Mouse (Mus musculus): ENCODE data around the gene Sox6. TPM values are rescaled to one million over a fixed set of nuclear protein-coding genes. Genes with fewer than 3 reads are reported as not detected.

Sox6 gene
- polyA plus RNA-seq, 1 experiment from 2014 or later: 149 TPM

GRCm38 (mm10) chr7:115663399-115663798, 375.2 kb downstream of the Sox6 start:
- no peaks in the 10 kb centered on the region for H3K27me3 ChIP-seq
- 0 out of 2 replicates have a peak, but pooled peaks cover 5% of the 10 kb centered on the region for H3K36me3 ChIP-seq (ENCODE audit: poor library complexity, severe bottlenecking)
- WGBS: 16% methylated on average over 6 of the region's 6 CpGs
- H3K4me3 ChIP-seq: no peak overlapping the region
- peak overlapping the region; percentile 66 for H3K27ac ChIP-seq
- no peak overlapping the region for H3K4me2 ChIP-seq
- H3K9me3 ChIP-seq (replicated peaks): no peaks in the 10 kb centered on the region
- peak; percentile 41; the same call in 1 of the 2 replicates for ATAC-seq
- peaks cover 66% of the 10 kb centered on the region for H3K4me1 ChIP-seq
- no peak overlapping the region for H3K9ac ChIP-seq

- no peaks in the 10 kb centered on the region for H3K27me3 ChIP-seq
- no peak overlapping the region for H3K27ac ChIP-seq
- 67% methylated on average over 9 of the region's 9 CpGs for WGBS
- ATAC-seq: no peak
- H3K36me3 ChIP-seq (ENCODE audit: poor library complexity, severe bottlenecking): 0 out of 2 replicates have a peak, but pooled peaks cover 5% of the 10 kb centered on the region
- H3K9ac ChIP-seq: no peak overlapping the region
- no peaks in the 10 kb centered on the region for H3K9me3 ChIP-seq (replicated peaks)
- peaks cover 55% of the 10 kb centered on the region for H3K4me1 ChIP-seq
- no peak overlapping the region for H3K4me3 ChIP-seq
- H3K4me2 ChIP-seq: no peak overlapping the region
Measured at GRCm38 (mm10) chr7:115662121-115662520, 376.5 kb downstream of the Sox6 start.

- ATAC-seq: no peak
- no peak overlapping the region for H3K4me3 ChIP-seq
- H3K4me1 ChIP-seq: peaks cover 42% of the 10 kb centered on the region
- H3K36me3 ChIP-seq (ENCODE audit: poor library complexity, severe bottlenecking): no peaks in the 10 kb centered on the region
- H3K27ac ChIP-seq: peak overlapping the region; percentile 86
- no peaks in the 10 kb centered on the region for H3K27me3 ChIP-seq
- no peaks in the 10 kb centered on the region for H3K9me3 ChIP-seq (replicated peaks)
- no peak overlapping the region for H3K9ac ChIP-seq
- no peak overlapping the region for H3K4me2 ChIP-seq
Measured at GRCm38 (mm10) chr7:115646696-115647095, 391.9 kb downstream of the Sox6 start.

- 4% methylated on average over 5 of the region's 5 CpGs for WGBS
- peak; percentile 65 for ATAC-seq
Measured at GRCm38 (mm10) chr7:115645971-115646447, 392.6 kb downstream of the Sox6 start.

GRCm38 (mm10) chr7:115645272-115645970, 393.2 kb downstream of the Sox6 start:
- peak; percentile 94 for ATAC-seq
- H3K27ac ChIP-seq: peak overlapping the region; percentile 86
- no peaks in the 10 kb centered on the region for H3K9me3 ChIP-seq (replicated peaks)
- H3K4me2 ChIP-seq: peak overlapping the region; percentile 17
- peaks cover 42% of the 10 kb centered on the region for H3K4me1 ChIP-seq
- WGBS: 4% methylated on average over 1 of the region's 1 CpGs
- H3K27me3 ChIP-seq: no peaks in the 10 kb centered on the region
- no peaks in the 10 kb centered on the region for H3K36me3 ChIP-seq (ENCODE audit: poor library complexity, severe bottlenecking)
- H3K4me3 ChIP-seq: no peak overlapping the region
- no peak overlapping the region for H3K9ac ChIP-seq

More at GRCm38 (mm10) chr7:115645971-115646447, 392.6 kb downstream of the Sox6 start:
- H3K9me3 ChIP-seq (replicated peaks): no peaks in the 10 kb centered on the region
- H3K4me1 ChIP-seq: peaks cover 42% of the 10 kb centered on the region
- H3K9ac ChIP-seq: no peak overlapping the region
- no peaks in the 10 kb centered on the region for H3K36me3 ChIP-seq (ENCODE audit: poor library complexity, severe bottlenecking)
- H3K4me3 ChIP-seq: no peak overlapping the region
- H3K27me3 ChIP-seq: no peaks in the 10 kb centered on the region
- peak overlapping the region; percentile 17 for H3K4me2 ChIP-seq
- peak overlapping the region; percentile 86 for H3K27ac ChIP-seq

- Histone ChIP-seq H3K4me1 (peaks cover 25% of the 10 kb centered on the region), H3K27me3 (no peaks in the 10 kb centered on the region), H3K9me3 (replicated peaks) (no peaks in the 10 kb centered on the region), H3K36me3 (ENCODE audit: poor library complexity, severe bottlenecking) (no peaks in the 10 kb centered on the region), H3K4me2 (no peak overlapping the region), H3K27ac (no peak overlapping the region), H3K4me3 (no peak overlapping the region), H3K9ac (no peak overlapping the region)
- no peak for ATAC-seq
- 91% methylated on average over 3 of the region's 3 CpGs for WGBS
Measured at GRCm38 (mm10) chr7:115630691-115631090, 407.9 kb downstream of the Sox6 start.

GRCm38 (mm10) chr7:115630287-115630686, 408.3 kb downstream of the Sox6 start:
- H3K4me2 ChIP-seq: no peak overlapping the region
- no peak for ATAC-seq
- peaks cover 29% of the 10 kb centered on the region for H3K4me1 ChIP-seq
- H3K27me3 ChIP-seq: no peaks in the 10 kb centered on the region
- H3K27ac ChIP-seq: no peak overlapping the region
- H3K9me3 ChIP-seq (replicated peaks): no peaks in the 10 kb centered on the region
- no peak overlapping the region for H3K4me3 ChIP-seq
- H3K36me3 ChIP-seq (ENCODE audit: poor library complexity, severe bottlenecking): no peaks in the 10 kb centered on the region
- WGBS: 89% methylated on average over 4 of the region's 4 CpGs
- no peak overlapping the region for H3K9ac ChIP-seq

- Histone ChIP-seq H3K9me3 (replicated peaks) (no peaks in the 10 kb centered on the region), H3K4me2 (no peak overlapping the region), H3K36me3 (ENCODE audit: poor library complexity, severe bottlenecking) (no peaks in the 10 kb centered on the region), H3K27ac (no peak overlapping the region), H3K4me1 (peaks cover 44% of the 10 kb centered on the region), H3K4me3 (no peak overlapping the region), H3K9ac (no peak overlapping the region), H3K27me3 (no peaks in the 10 kb centered on the region)
- no peak for ATAC-seq
- 92% methylated on average over 1 of the region's 1 CpGs for WGBS
Measured at GRCm38 (mm10) chr7:115628766-115629165, 409.8 kb downstream of the Sox6 start.

GRCm38 (mm10) chr7:115625956-115626355, 412.6 kb downstream of the Sox6 start:
- no peak overlapping the region for H3K9ac ChIP-seq
- H3K27ac ChIP-seq: no peak overlapping the region
- peaks cover 45% of the 10 kb centered on the region for H3K4me1 ChIP-seq
- no peak for ATAC-seq
- no peaks in the 10 kb centered on the region for H3K27me3 ChIP-seq
- H3K36me3 ChIP-seq (ENCODE audit: poor library complexity, severe bottlenecking): no peaks in the 10 kb centered on the region
- H3K4me2 ChIP-seq: no peak overlapping the region
- WGBS: 70% methylated on average over 4 of the region's 4 CpGs
- no peaks in the 10 kb centered on the region for H3K9me3 ChIP-seq (replicated peaks)
- H3K4me3 ChIP-seq: no peak overlapping the region

- H3K36me3 ChIP-seq (ENCODE audit: poor library complexity, severe bottlenecking): no peaks in the 10 kb centered on the region
- H3K27ac ChIP-seq: peak overlapping the region; percentile 20; the same call in 1 of the 2 replicates
- WGBS: 4% methylated on average over 8 of the region's 8 CpGs
- H3K9ac ChIP-seq: no peak overlapping the region
- H3K27me3 ChIP-seq: no peaks in the 10 kb centered on the region
- no peaks in the 10 kb centered on the region for H3K9me3 ChIP-seq (replicated peaks)
- H3K4me2 ChIP-seq: peak overlapping the region; percentile 24
- ATAC-seq: no peak
- H3K4me3 ChIP-seq: no peak overlapping the region
- H3K4me1 ChIP-seq: peaks cover 45% of the 10 kb centered on the region
Measured at GRCm38 (mm10) chr7:115624907-115625552, 413.6 kb downstream of the Sox6 start.

- H3K4me3 ChIP-seq: no peak overlapping the region
- no peak overlapping the region for H3K27ac ChIP-seq
- no peaks in the 10 kb centered on the region for H3K27me3 ChIP-seq
- H3K36me3 ChIP-seq (ENCODE audit: poor library complexity, severe bottlenecking): no peaks in the 10 kb centered on the region
- no peak overlapping the region for H3K9ac ChIP-seq
- 17% methylated on average over 5 of the region's 5 CpGs for WGBS
- H3K9me3 ChIP-seq (replicated peaks): no peaks in the 10 kb centered on the region
- peak overlapping the region; percentile 24; the same call in 1 of the 2 replicates for H3K4me2 ChIP-seq
- ATAC-seq: no peak
- peaks cover 45% of the 10 kb centered on the region for H3K4me1 ChIP-seq
Measured at GRCm38 (mm10) chr7:115624451-115624850, 414.1 kb downstream of the Sox6 start.

GRCm38 (mm10) chr7:115615697-115616237, 422.8 kb downstream of the Sox6 start:
- peak; percentile 81 for ATAC-seq
- H3K27me3 ChIP-seq: no peaks in the 10 kb centered on the region
- peaks cover 15% of the 10 kb centered on the region for H3K4me1 ChIP-seq
- H3K36me3 ChIP-seq (ENCODE audit: poor library complexity, severe bottlenecking): no peaks in the 10 kb centered on the region
- 0 out of 2 replicates have a peak overlapping the region, but pooled peaks have one; percentile 17 for H3K9ac ChIP-seq
- peak overlapping the region; percentile 48 for H3K4me2 ChIP-seq
- WGBS: 5% methylated on average over 10 of the region's 10 CpGs
- peak overlapping the region; percentile 3; the same call in 1 of the 2 replicates for H3K4me3 ChIP-seq
- no peaks in the 10 kb centered on the region for H3K9me3 ChIP-seq (replicated peaks)
- H3K27ac ChIP-seq: peak overlapping the region; percentile 1; the same call in 1 of the 2 replicates
